Mouse (Mus musculus) kidney, postnatal 0 days (tissue): ENCODE measurements around the gene Rap1gap. TPM values are rescaled to one million over a fixed set of nuclear protein-coding genes. Genes with fewer than 3 reads are reported as not detected.
A peak's percentile ranks its signal among the peaks of the same experiment; 100 is the strongest.

ENCODE experiments used
- ATAC-seq: fragments of 200-750 bp; cut with Nextera tagmentation; replicated peaks from 2 replicates; pipeline ENCODE4 v1.8.0; 2017; ENCODE audit warnings: low read depth, moderate number of reproducible peaks, moderate TSS enrichment, moderate library complexity; ENCODE audit not compliant: low FRiP score
- DNase-seq: peaks from one replicate; pipeline ENCODE4 v3.0.0-alpha.2; 2016; ENCODE audit warnings: low spot score
- H3K27ac ChIP-seq: fragments of 300-500 bp; sonication (generic); 2 replicates; pipeline ENCODE4 v1.5.1; 2014; ENCODE audit warnings: mild to moderate bottlenecking
- H3K27me3 ChIP-seq: fragments of 300-500 bp; sonication (generic); 2 replicates; pipeline ENCODE4 v1.6.1; 2014; ENCODE audit warnings: low read length, mixed read lengths; ENCODE audit not compliant: insufficient read depth
- H3K36me3 ChIP-seq: fragments of 300-500 bp; sonication (generic); 2 replicates; pipeline ENCODE4 v1.6.1; 2014; ENCODE audit warnings: low read length, mixed read lengths; ENCODE audit not compliant: insufficient read depth
- H3K4me1 ChIP-seq: fragments of 300-500 bp; sonication (generic); replicated peaks from 2 replicates; pipeline ENCODE4 v1.6.1; 2014; ENCODE audit warnings: antibody characterized with exemption, low read length, mixed read lengths; ENCODE audit not compliant: insufficient read depth
- H3K4me2 ChIP-seq: fragments of 300-500 bp; sonication (generic); 2 replicates; pipeline ENCODE4 v1.6.1; 2014; ENCODE audit warnings: mild to moderate bottlenecking, low read length, moderate library complexity, mixed read lengths
- H3K4me3 ChIP-seq: fragments of 300-500 bp; sonication (generic); replicated peaks from 2 replicates; pipeline ENCODE4 v1.5.1; 2014; ENCODE audit warnings: low read depth, low read length
- H3K9ac ChIP-seq: fragments of 300-500 bp; sonication (generic); 2 replicates; pipeline ENCODE4 v1.6.1; 2014; ENCODE audit warnings: low read depth, low read length
- H3K9me3 ChIP-seq: fragments of 300-500 bp; sonication (generic); replicated peaks from 2 replicates; pipeline ENCODE4 v1.6.1; 2016; ENCODE audit warnings: low read length, inconsistent platforms, mixed read lengths
- CTCF ChIP-seq: IDR thresholded peaks from 2 replicates; pipeline ENCODE4 v1.5.1; 2016; ENCODE audit warnings: antibody characterized with exemption, low read depth, mild to moderate bottlenecking, moderate library complexity
- WGBS: fragments of 180-500 bp; shearing (Covaris S2); extraction: QIAGEN DNeasy Blood & Tissue Kit; methylation state at CpG from one replicate; pipeline ENCODE4 v1.1.7; 2014; 5-methylcytosine and 5-hydroxymethylcytosine counted together
- polyA plus RNA-seq: library from polyadenylated mRNA; unstranded; fragments of >200 nt; fragmentation: Nextera tagmentation; extraction: Ambion mirVana; gene quantifications from 2 replicates; pipeline ENCODE4 v1.2.1, GENCODE M21; 2015

Rap1gap gene
- polyA plus RNA-seq, 1 experiment from 2014 or later, result 30.6 TPM

DNA sequence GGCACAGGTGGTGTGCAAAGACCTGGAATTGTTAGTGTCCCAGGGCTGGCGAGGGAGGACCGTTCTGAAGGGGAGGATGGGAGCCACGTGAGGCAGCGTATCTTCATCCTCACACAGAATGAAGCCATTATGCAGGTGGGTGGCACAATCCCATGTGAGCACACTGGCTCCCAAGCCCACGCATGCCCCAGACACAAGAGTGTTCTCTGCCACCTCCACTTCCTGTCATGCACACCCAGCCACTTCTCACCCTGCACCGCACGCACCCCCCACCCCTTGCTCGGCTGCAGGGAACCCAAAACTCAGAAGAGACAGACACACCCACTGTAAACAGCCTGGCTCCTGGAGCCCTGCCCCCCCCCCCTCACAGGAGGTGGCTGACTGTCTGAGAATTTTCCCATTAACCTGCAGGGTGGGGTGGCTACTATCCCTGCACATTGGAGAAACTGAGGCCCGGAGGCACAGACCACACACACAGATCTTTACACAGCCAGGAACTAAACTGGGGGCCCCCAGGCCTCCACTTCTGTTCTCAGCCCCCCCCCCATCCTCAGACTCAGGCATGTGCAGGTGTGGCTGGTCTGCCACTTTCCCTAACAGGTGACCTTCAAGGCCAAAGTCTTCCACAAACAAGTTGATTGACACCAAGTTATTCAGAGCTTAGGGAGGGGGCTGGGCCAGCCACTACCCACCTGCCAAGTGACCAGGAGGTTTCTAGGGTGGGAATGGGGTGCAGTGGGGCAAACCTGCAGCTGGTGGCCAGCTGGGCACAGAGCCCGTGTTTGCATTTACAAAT is 27.8 kb downstream of the Rap1gap start:
- H3K9ac ChIP-seq, result no peak overlapping the region
- no peak overlapping the region for H3K27ac ChIP-seq
- ATAC-seq (no peak), DNase-seq (no peak)
- 82% methylated on average over 10 of the region's 10 CpGs for WGBS
- H3K36me3 ChIP-seq, result no peaks in the 10 kb centered on the region
- H3K27me3 ChIP-seq, result no peaks in the 10 kb centered on the region
- no peak for TF ChIP-seq CTCF
- no peak overlapping the region for H3K4me2 ChIP-seq
- H3K4me1 ChIP-seq, result peaks cover 4% of the 10 kb centered on the region; the same call in 1 of the 2 replicates
- H3K9me3 ChIP-seq, result no peaks in the 10 kb centered on the region
- H3K4me3 ChIP-seq, result no peak overlapping the region

DNA sequence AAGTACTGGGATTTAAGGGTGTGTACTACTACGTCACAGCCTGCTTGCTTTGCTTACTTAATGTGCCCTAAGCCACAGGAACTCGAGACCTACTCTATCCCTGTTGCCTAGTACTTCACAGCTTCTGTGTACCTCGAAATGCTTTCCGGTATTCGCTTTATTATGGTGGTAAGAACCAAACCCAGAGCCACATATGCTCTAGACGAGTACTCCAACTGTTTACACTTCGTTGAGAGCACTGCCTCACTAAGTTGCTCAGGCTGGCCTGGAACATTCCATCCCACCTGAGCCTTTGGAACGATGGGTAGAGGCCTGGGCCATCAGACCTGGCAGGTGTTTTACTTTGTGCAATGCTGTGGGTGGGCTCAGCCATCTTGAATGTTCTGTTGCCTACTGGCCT is 30.8 kb downstream of the Rap1gap start:
- H3K27me3 ChIP-seq, result no peaks in the 10 kb centered on the region
- ATAC-seq (no peak), DNase-seq (no peak)
- no peak overlapping the region for H3K4me3 ChIP-seq
- no peak overlapping the region for H3K27ac ChIP-seq
- H3K9me3 ChIP-seq, result no peaks in the 10 kb centered on the region
- no peak overlapping the region for H3K4me2 ChIP-seq
- no peak for TF ChIP-seq CTCF
- H3K9ac ChIP-seq, result no peak overlapping the region
- WGBS, result 82% methylated on average over 8 of the region's 8 CpGs
- no peaks in the 10 kb centered on the region for H3K36me3 ChIP-seq
- peaks cover 9% of the 10 kb centered on the region for H3K4me1 ChIP-seq

DNA sequence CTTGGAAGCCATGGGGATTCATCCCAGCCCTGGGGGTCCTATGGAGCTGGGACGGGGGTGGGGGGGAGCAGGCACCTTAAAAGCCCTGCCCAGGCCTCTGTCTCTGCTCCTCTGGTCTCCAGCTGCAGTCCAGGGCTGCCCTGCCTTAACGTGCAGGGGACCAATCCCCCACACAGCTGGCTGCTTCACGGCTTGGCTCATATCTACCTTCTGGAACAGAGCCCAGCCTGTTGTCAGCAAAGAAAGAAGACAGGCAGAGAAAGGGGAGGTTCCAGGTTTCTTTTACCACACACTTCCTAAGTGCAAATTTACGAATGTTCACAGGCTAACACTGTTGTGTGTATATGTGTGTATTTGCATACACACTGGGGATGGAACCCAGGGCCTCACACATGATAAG is 31.4 kb downstream of the Rap1gap start:
- ATAC-seq (no peak), DNase-seq (no peak)
- H3K27ac ChIP-seq, result no peak overlapping the region
- peaks cover 9% of the 10 kb centered on the region for H3K4me1 ChIP-seq
- no peak overlapping the region for H3K9ac ChIP-seq
- WGBS, result 22% methylated on average over 4 of the region's 4 CpGs
- H3K36me3 ChIP-seq, result no peaks in the 10 kb centered on the region
- no peak for TF ChIP-seq CTCF
- no peaks in the 10 kb centered on the region for H3K27me3 ChIP-seq
- no peak overlapping the region for H3K4me3 ChIP-seq
- no peak overlapping the region for H3K4me2 ChIP-seq
- no peaks in the 10 kb centered on the region for H3K9me3 ChIP-seq

DNA sequence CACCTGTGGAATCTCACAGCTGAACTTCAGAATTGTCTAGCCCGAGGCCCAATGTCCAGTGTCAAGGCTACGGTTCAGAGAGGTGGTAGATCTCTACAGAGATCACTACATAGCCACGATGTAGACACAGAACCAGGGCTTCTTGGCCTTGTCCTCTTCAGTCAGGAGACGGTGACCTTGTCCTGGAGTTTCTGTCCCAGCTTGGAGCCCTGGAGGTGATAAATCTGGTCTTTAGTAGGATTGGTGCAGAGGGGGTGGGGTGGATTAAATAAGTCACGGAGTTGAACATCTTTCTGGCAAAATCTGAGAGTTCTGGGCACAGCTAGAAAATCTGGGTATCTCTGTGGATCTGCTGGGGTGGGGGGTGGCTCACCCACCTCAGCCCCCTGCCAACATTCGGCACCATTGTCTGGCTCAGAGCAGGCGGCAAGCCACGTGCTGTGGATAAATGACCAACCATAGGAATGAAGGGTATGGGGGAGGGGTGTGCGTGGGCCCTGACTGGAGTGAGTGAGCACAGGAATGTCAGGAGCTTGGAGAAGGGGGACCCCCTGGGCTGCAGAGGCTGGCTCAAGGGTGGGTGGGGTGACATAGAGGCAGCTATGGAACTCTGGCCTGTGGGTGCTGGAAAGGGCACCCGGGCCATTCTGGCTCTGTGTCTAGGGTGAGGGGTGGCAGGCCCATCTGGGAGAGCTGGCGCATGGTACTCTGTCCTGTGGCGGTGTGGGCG is 32.8 kb downstream of the Rap1gap start:
- Histone ChIP-seq H3K36me3 (no peaks in the 10 kb centered on the region), H3K27me3 (no peaks in the 10 kb centered on the region), H3K9me3 (no peaks in the 10 kb centered on the region), H3K4me1 (peaks cover 9% of the 10 kb centered on the region), H3K27ac (peak overlapping the region; percentile 75), H3K4me3 (no peak overlapping the region), H3K4me2 (no peak overlapping the region), H3K9ac (no peak overlapping the region)
- DNase-seq (no peak), ATAC-seq (peak; percentile 84)
- TF ChIP-seq CTCF, result no peak
- WGBS, result 51% methylated on average over 13 of the region's 13 CpGs

DNA sequence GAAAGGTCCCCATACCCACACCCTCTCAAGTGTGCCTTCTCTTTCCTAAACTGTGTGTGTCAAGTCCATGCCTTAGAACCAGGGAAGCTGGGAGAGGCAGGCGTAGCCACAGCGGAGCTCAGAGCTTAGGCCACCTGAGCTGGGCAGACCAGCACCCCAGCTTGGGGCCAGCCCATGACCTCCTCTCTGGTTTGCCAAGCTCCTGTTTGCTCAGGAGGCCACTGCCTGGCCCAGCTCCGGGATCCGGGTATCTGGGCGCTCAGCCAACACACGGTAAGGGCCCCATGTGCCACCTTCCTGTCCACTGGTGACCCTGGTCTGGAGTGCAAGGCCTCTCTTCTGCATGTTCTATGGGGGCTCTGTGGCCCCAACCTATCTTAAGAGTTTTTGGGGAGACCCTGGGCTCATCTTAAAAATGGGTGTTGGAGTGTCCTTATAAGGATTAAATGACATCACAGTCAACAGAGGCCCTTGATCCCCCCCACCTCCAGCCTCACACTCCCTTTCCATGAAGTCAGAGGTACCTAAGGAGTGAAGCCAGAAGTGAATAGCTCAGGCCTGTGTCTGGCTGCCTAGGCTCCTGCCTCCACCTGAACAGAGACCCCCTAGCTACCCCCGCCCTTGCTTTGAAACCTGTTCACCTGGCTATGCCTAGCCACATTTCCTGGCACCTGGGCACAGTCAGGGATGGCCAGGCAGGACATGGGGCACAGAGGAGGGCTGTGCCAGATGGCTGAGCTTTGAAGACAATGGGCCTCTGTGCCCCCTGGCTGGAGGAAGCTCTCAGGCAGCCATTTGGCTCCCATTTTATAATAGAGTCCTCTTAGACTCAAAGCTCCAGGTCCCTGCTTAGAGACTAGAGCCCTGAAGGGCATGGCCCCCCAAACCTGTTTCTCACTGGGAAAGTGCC is 33.8 kb downstream of the Rap1gap start:
- TF ChIP-seq CTCF, result no peak
- DNase-seq (no peak), ATAC-seq (peak; percentile 20; the same call in 1 of the 2 replicates)
- Histone ChIP-seq H3K4me3 (no peak overlapping the region), H3K36me3 (no peaks in the 10 kb centered on the region), H3K9ac (no peak overlapping the region), H3K4me2 (no peak overlapping the region), H3K27me3 (no peaks in the 10 kb centered on the region), H3K4me1 (peaks cover 9% of the 10 kb centered on the region), H3K27ac (peak overlapping the region; percentile 75), H3K9me3 (no peaks in the 10 kb centered on the region)
- 58% methylated on average over 7 of the region's 7 CpGs for WGBS
